8 mouse cellular contexts compared by ENCODE assay signal in genomic region chrX:101420700-101421095, GRCm38 (mm10). TPM values are rescaled to one million over a fixed set of nuclear protein-coding genes. Genes with fewer than 3 reads are reported as not detected.
DNase-seq lines count a peak whose midpoint lies in the region; ATAC-seq lines count a peak whose summit lies in the region.

TSS of gene Zmym3 (minus strand) at chrX:101420849.

- intact Hi-C loops in left cerebral cortex, postnatal 4 days (cut with DNase I): no loop called here

- no peak for ATAC-seq in neural tube, embryonic 11.5 days (ENCODE audit: insufficient read depth, low FRiP score, low TSS enrichment)
- ATAC-seq in heart, embryonic 16.5 days (replicated peaks; ENCODE audit: extremely low read depth, insufficient read depth, low FRiP score): no peak
- no peak for ATAC-seq in midbrain, embryonic 13.5 days
- ATAC-seq in cerebellum, adult (ENCODE audit: insufficient number of reproducible peaks, low FRiP score, low TSS enrichment): no peak

- WGBS in neural tube, embryonic 11.5 days: 28% methylated on average over 4 of the region's 4 CpGs
- WGBS in heart, embryonic 16.5 days: 25% methylated on average over 4 of the region's 4 CpGs
- 36% methylated on average over 4 of the region's 4 CpGs for WGBS in midbrain, embryonic 13.5 days

- H3K4me3 ChIP-seq in neural tube, embryonic 11.5 days (ENCODE audit: low read depth, low read length): peak within 1 kb of the TSS; percentile 52
- peak within 1 kb of the TSS; percentile 99 for H3K4me3 ChIP-seq in brown adipose tissue, adult 24 weeks (ENCODE audit: insufficient read depth, low read depth, low read length)
- peak within 1 kb of the TSS; percentile 74 for H3K4me3 ChIP-seq in heart, embryonic 16.5 days (ENCODE audit: low read length)
- H3K4me3 ChIP-seq in midbrain, embryonic 13.5 days (replicated peaks): peak within 1 kb of the TSS; percentile 57

- no peaks in the 10 kb centered on the region for H3K9me3 ChIP-seq in neural tube, embryonic 11.5 days (ENCODE audit: control insufficient read depth, low read length)
- no peaks in the 10 kb centered on the region for H3K9me3 ChIP-seq in heart, embryonic 16.5 days (replicated peaks; ENCODE audit: control insufficient read depth, low read length)
- no peaks in the 10 kb centered on the region for H3K9me3 ChIP-seq in midbrain, embryonic 13.5 days

- DNase-seq in neural tube, embryonic 11.5 days (ENCODE audit: low spot score): no peak
- DNase-seq in neural tube, embryonic 10.5 days (ENCODE audit: extremely low spot score, low spot score): no peak
- DNase-seq in left cerebral cortex, postnatal 4 days: no peak
- DNase-seq in ovary, postnatal 36 days (ENCODE audit: low spot score): no peak

- no peaks in the 10 kb centered on the region for H3K36me3 ChIP-seq in neural tube, embryonic 11.5 days (ENCODE audit: control insufficient read depth, insufficient read depth, low read length)
- no peaks in the 10 kb centered on the region; the same call in 1 of the 2 replicates for H3K36me3 ChIP-seq in heart, embryonic 16.5 days (ENCODE audit: control insufficient read depth, insufficient read depth)
- peaks cover 2% of the 10 kb centered on the region for H3K36me3 ChIP-seq in midbrain, embryonic 13.5 days

- H3K4me1 ChIP-seq in neural tube, embryonic 11.5 days (ENCODE audit: control insufficient read depth, insufficient read depth, low read length): no peaks in the 10 kb centered on the region
- 0 out of 2 replicates have a peak, but pooled peaks cover 2% of the 10 kb centered on the region for H3K4me1 ChIP-seq in brown adipose tissue, adult 24 weeks (ENCODE audit: control insufficient read depth, insufficient read depth, insufficient read length, low read length)
- H3K4me1 ChIP-seq in heart, embryonic 16.5 days (ENCODE audit: control insufficient read depth, insufficient read depth, low read length): peaks cover 9% of the 10 kb centered on the region
- peaks cover 26% of the 10 kb centered on the region for H3K4me1 ChIP-seq in midbrain, embryonic 13.5 days (replicated peaks)

- peak within 1 kb of the TSS; percentile 51 for H3K4me2 ChIP-seq in neural tube, embryonic 11.5 days (ENCODE audit: low read depth)
- peak within 1 kb of the TSS; percentile 73 for H3K4me2 ChIP-seq in heart, embryonic 16.5 days (ENCODE audit: low read depth, low read length)
- peak within 1 kb of the TSS; percentile 66 for H3K4me2 ChIP-seq in midbrain, embryonic 13.5 days (replicated peaks)

- no peak within 1 kb of the TSS for H3K27ac ChIP-seq in neural tube, embryonic 11.5 days (ENCODE audit: low read depth, low read length)
- peak within 1 kb of the TSS; percentile 43 for H3K27ac ChIP-seq in brown adipose tissue, adult 24 weeks (replicated peaks; ENCODE audit: low read depth, low read length)
- H3K27ac ChIP-seq in heart, embryonic 16.5 days (ENCODE audit: low read length): peak within 1 kb of the TSS; percentile 82
- H3K27ac ChIP-seq in midbrain, embryonic 13.5 days: peak within 1 kb of the TSS; percentile 78

- peak within 1 kb of the TSS; percentile 41 for H3K9ac ChIP-seq in neural tube, embryonic 11.5 days (ENCODE audit: low read length)
- H3K9ac ChIP-seq in heart, embryonic 16.5 days (ENCODE audit: low read length): peak within 1 kb of the TSS; percentile 74
- peak within 1 kb of the TSS; percentile 59 for H3K9ac ChIP-seq in midbrain, embryonic 13.5 days (replicated peaks)

- H3K27me3 ChIP-seq in neural tube, embryonic 11.5 days (ENCODE audit: control insufficient read depth, insufficient read depth, low read length): no peaks in the 10 kb centered on the region
- H3K27me3 ChIP-seq in heart, embryonic 16.5 days (ENCODE audit: control insufficient read depth, insufficient read depth, low read length): no peaks in the 10 kb centered on the region; the same call in 1 of the 2 replicates
- H3K27me3 ChIP-seq in midbrain, embryonic 13.5 days: no peaks in the 10 kb centered on the region; the same call in 1 of the 2 replicates

RNA-seq across cellular contexts. Expression of gene Zmym3, which starts in this region (rescaled TPM):
- polyA plus RNA-seq in neural tube, embryonic 11.5 days (2014; fragmentation: Nextera tagmentation; extraction: Ambion mirVana): 25.7 and 27.6 TPM in 2 replicates
- polyA plus RNA-seq in brown adipose tissue, adult 24 weeks (2012; ENCODE audit: insufficient read depth, insufficient read length, missing spikeins): 10.2 and 11.3 TPM in 2 replicates
- 23.5 and 25.6 TPM in 2 replicates for polyA plus RNA-seq in heart, embryonic 16.5 days (2015; fragmentation: Nextera tagmentation; extraction: Ambion mirVana)
- 100 to 1,000 TPM; 195 to 217 TPM for total RNA-seq in left cerebral cortex, postnatal 4 days (2021)
- 60.3 and 62.7 TPM in 2 replicates for polyA plus RNA-seq in midbrain, embryonic 13.5 days (2015; fragmentation: Nextera tagmentation; extraction: Ambion mirVana)
